Mouse (Mus musculus) c-Kit-negative CD71-positive TER-119-positive erythroid progenitor cells, embryonic 14.5 days (primary cell): ENCODE measurements around the gene Smok2a.
"Not testable (repeated sequence)": the region's sequence is repeated elsewhere in the genome, so short reads cannot be mapped to it uniquely, and the experiment has no call there.

Experiments
- DNase-seq: peaks from one replicate; pipeline ENCODE4 v3.0.0-alpha.2; 2013; ENCODE audit warnings: low read depth, low spot score

Smok2a gene

DNA sequence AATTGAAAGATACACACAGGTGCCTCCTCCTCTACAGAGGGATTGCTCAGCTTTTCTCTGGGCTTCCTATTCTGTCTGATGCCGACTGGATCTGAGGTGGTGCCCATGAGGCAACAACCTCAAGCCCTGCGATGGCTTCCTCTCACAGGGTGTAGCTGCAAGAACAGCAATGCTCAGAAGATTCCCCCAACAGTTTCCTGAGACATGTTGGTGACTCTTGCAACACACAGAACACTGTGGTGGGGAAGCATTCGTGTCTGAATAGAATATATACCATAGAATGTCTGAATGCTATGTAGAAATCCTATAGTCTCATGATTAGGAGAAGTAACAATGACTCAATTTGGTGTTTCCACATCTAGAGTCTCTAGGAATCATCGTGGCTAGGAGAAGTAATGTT lies 6.8 kb upstream of the Smok2a start:
- DNase-seq: no peak

DNA sequence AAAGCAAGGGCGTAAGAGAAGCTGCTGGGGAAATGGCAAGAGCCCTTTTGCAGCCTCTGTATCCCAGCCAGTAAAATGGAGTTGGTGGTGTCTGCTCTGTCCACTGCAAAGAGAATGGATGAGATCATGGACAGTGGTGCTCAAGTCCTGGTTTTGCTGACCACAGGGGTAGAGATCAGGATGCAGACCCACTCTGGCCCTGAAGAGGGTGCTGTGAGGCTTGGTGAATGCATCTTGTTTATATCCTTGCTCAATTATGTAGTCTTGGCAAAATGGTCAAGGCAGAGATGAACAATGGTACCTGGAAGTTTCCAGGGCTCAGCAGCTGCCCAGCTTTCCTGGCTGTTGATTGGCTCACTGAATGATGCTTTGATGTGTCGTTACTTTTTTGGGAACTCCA lies 5.4 kb upstream of the Smok2a start:
- no peak for DNase-seq

DNA sequence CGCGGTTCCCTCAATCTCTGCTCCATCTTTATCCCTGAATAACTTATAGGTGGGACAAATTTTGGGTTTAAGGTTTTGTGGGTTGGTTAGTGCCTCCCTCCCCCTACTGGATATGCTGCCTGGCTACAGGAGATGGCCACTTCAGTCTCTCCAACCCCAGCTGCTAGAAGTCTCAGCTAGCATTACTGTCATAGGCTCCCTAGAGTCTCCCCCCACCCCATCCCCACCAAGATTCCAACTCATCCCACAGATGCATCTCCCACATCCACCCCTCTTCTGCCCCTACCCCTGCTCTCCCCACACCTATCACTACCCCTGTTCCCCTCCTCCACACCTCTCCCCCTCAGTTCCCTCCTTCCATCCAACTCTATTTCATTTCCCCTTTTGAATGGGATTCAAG lies 933 bp downstream of the Smok2a start:
- not testable (repeated sequence) for DNase-seq

DNA sequence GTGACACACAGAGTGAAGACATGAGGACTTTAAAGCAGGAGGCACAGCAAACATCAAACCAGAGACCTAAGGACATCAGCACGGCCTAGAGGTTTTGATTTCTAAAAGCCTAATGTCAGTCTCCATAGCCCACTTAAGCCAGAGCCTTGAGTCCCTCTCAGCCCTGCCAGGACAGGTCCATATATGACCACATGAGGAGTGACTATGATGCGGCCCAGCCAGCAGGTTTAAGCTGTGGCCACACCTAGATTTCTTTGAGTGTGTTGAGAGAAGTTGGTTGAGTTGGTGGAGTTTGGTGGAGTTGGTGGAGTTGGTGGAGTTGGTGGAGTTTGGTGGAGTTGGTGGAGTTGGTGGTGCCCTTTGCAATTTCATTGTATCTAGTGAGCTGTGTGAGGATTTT lies 9.0 kb downstream of the Smok2a start, which contains the start of gene Smok2b:
TSS of gene Smok2b (plus strand) at position 301 of the 400 bp plus-strand sequence.
- not testable (repeated sequence) for DNase-seq

DNA sequence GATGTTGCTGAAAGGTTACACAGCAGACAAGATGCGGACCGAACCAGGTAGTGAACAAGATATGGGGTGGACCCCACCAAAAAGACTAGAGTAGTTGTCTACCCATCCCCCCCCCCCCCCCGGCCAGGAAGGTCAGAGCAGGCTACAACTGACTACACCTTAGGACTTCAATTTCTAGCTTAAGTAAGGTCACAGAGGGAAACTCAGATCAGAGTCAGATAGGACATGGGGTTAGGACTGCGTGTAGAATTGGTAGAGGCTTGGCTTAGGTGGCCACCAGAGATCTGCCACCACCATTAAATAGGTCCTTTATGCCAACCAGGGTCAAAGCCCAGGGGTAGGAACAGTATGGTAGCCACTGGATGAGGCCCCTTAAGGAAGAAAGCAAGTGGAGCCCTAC lies 18.5 kb downstream of the Smok2a start:
- DNase-seq: not testable (repeated sequence)

DNA sequence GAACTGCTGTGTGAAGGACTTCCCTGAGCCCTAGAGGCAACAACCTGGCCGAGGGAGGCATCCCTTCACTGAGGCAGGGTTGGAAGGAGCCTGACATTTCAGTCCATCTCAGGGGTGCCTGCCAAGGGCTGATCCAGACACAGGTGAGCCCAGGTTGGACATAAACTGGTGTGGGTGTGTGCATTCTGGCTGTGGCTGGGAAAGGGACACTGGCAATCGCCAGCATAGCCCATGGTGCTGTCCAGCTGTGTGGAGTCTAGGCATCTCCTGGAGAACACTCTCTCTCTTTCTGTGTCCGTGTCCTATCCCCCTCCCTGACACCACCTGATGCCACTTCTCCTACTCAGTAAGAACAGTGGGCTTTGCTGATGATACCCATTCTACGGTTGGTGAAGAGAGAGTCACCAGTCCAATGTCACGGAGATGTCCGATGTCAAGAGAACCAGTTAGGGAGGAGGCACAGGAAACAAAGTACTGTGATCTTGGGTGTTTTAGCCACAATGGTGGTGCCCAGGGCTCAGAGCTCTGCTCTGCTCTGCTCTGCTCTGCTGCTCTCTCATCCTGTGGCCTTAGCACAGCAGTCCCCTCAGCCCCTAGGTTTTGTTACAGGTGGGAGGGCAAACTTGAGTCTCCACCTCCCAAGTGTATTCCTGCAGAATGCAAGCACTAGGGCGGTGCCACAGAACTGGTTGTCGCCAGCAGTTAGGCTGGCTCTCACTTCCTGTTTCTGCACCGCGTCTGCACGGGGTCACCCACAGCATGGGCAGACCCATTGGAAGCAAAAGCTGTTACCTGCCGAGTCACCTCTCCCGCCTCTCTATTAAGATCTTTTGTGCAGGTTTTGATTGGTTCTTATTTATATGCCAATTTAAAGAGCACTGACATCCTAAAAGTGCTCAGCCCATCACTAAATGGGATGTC lies 20.1 kb downstream of the Smok2a start:
- DNase-seq: not testable (repeated sequence)

DNA sequence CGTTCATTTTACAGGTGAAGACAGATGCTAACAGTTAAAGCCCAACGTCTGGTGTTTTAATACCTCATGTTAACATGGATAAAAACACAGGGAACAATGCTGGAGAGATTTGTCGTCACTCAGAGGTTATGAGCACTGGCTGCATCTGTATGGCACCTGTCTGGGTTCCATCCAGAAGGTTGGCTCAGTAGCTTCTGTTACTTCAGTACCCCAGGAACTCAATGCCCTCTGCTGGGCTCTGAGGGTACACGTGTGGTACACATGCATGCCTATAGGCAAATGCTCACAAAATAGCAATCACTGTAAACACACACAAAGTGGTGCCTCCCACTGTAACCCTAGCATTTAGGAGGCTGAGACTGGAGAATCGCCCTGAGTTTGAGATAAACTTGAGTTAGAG lies 33.8 kb downstream of the Smok2a start:
- not testable (repeated sequence) for DNase-seq
